Mouse (Mus musculus): Measurements from ENCODE around the gene Rdm1. TPM values are rescaled to one million over a fixed set of nuclear protein-coding genes. Genes with fewer than 3 reads are reported as not detected.
"Not testable (repeated sequence)": the region's sequence is repeated elsewhere in the genome, so short reads cannot be mapped to it uniquely, and the experiment has no call there.

Gene Rdm1
- polyA plus RNA-seq, 1 experiment from 2014 or later, result 38.5 TPM

DNA sequence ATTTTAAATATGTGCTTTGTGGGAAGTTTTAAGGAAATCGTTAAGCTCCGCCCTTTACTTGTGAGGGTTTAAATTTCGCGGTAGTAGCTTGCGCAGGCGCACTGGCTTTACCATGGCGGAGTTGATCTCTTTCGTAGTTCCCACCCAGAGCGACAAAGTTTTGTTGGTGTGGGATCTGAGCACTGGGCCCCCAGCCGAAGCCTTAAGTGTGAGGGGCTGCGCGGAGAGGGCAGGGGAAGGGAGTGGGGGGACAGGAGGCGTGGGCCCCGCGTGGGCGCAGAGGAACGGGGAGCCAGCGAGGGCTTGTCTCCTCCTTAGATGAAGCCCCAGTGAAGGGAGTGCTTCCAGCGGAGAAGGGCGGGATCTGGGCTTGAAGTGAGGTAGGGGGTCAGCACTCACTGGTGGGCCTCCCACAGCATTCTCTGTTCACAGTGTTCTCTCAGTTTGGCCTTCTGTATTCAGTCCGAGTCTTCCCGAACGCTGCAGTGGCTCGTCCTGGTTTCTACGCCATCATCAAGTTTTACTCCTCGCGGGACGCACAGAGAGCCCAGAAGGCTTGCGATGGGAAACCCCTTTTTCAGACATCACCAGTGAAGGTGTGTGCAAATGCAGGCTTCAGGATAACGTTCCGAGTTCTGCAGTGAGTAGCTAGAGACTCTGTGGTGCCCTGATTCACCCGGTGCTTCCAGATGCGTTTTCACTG is 1.0 kb downstream of the Rdm1 start:
- no peaks in the 10 kb centered on the region for H3K9me3 ChIP-seq (replicated peaks; ENCODE audit: control insufficient read depth, low read length)
- H3K27ac ChIP-seq (ENCODE audit: low read depth, low read length), result peak overlapping the region; percentile 88
- H3K4me2 ChIP-seq (ENCODE audit: low read length), result peak overlapping the region; percentile 79
- under 1% methylated on average over 33 of the region's 33 CpGs for WGBS
- H3K27me3 ChIP-seq (replicated peaks; ENCODE audit: control insufficient read depth, insufficient read depth, low read length), result no peaks in the 10 kb centered on the region
- H3K36me3 ChIP-seq (ENCODE audit: control insufficient read depth, insufficient read depth, low read length), result no peaks in the 10 kb centered on the region
- H3K4me1 ChIP-seq (ENCODE audit: control insufficient read depth, insufficient read depth, low read length), result no peaks in the 10 kb centered on the region
- peak overlapping the region; percentile 74 for H3K9ac ChIP-seq (ENCODE audit: low read length)
- peak; percentile 45 for ATAC-seq
- no peak for DNase-seq (ENCODE audit: low spot score)
- peak overlapping the region; percentile 45 for H3K4me3 ChIP-seq (ENCODE audit: low read depth, low read length)

- peak overlapping the region; percentile 45 for H3K4me3 ChIP-seq (ENCODE audit: low read depth, low read length)
- H3K9ac ChIP-seq (ENCODE audit: low read length), result peak overlapping the region; percentile 74
Observed at GRCm38 (mm10) chr11:101628733-101629417, 1.9 kb downstream of the Rdm1 start.

DNA sequence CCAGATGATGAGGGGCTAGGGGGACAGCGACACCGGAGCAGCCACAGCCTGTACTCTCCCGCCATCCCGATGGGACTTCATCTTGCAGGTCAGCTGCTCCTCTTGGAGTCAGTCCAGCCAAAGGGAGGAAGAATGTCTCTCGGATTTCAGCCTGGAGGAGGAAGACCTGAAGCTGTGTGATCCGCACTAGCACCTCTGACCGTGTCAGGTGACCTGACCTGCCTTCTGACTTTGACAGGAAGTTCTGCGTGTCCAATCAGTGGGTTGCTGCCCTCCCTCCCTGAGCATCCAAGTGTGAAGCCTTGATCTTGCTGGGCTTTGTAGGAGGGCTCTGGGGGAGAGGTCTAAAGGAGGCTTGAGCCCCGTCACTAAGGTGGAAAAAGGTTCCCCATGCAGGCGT is 8.7 kb downstream of the Rdm1 start:
- Histone ChIP-seq H3K9me3 (replicated peaks; ENCODE audit: control insufficient read depth, low read length) (no peaks in the 10 kb centered on the region), H3K36me3 (ENCODE audit: control insufficient read depth, insufficient read depth, low read length) (0 out of 2 replicates have a peak, but pooled peaks cover 6% of the 10 kb centered on the region), H3K4me3 (ENCODE audit: low read depth, low read length) (no peak overlapping the region), H3K4me1 (ENCODE audit: control insufficient read depth, insufficient read depth, low read length) (no peaks in the 10 kb centered on the region), H3K27ac (ENCODE audit: low read depth, low read length) (no peak overlapping the region), H3K27me3 (replicated peaks; ENCODE audit: control insufficient read depth, insufficient read depth, low read length) (no peaks in the 10 kb centered on the region), H3K4me2 (ENCODE audit: low read length) (no peak overlapping the region), H3K9ac (ENCODE audit: low read length) (no peak overlapping the region)
- ATAC-seq (no peak), DNase-seq (ENCODE audit: low spot score) (no peak)
- WGBS, result 88% methylated on average over 10 of the region's 10 CpGs

More at GRCm38 (mm10) chr11:101628733-101629417, 1.9 kb downstream of the Rdm1 start:
- H3K36me3 ChIP-seq (ENCODE audit: control insufficient read depth, insufficient read depth, low read length); H3K9me3 ChIP-seq (replicated peaks; ENCODE audit: control insufficient read depth, low read length); H3K27ac ChIP-seq (ENCODE audit: low read depth, low read length); H3K27me3 ChIP-seq (replicated peaks; ENCODE audit: control insufficient read depth, insufficient read depth, low read length); DNase-seq (ENCODE audit: low spot score); ATAC-seq; H3K4me1 ChIP-seq (ENCODE audit: control insufficient read depth, insufficient read depth, low read length): not testable (repeated sequence)
- WGBS, result 66% methylated on average over 4 of the region's 5 CpGs
- H3K4me2 ChIP-seq (ENCODE audit: low read length), result peak overlapping the region; percentile 79

- Histone ChIP-seq H3K36me3 (ENCODE audit: control insufficient read depth, insufficient read depth, low read length) (0 out of 2 replicates have a peak, but pooled peaks cover 6% of the 10 kb centered on the region), H3K4me3 (ENCODE audit: low read depth, low read length) (no peak overlapping the region), H3K4me2 (ENCODE audit: low read length) (no peak overlapping the region), H3K27ac (ENCODE audit: low read depth, low read length) (no peak overlapping the region), H3K9ac (ENCODE audit: low read length) (no peak overlapping the region), H3K27me3 (replicated peaks; ENCODE audit: control insufficient read depth, insufficient read depth, low read length) (no peaks in the 10 kb centered on the region), H3K4me1 (ENCODE audit: control insufficient read depth, insufficient read depth, low read length) (no peaks in the 10 kb centered on the region), H3K9me3 (replicated peaks; ENCODE audit: control insufficient read depth, low read length) (no peaks in the 10 kb centered on the region)
- WGBS, result 100% methylated on average over 4 of the region's 4 CpGs
- no peak for ATAC-seq
- DNase-seq (ENCODE audit: low spot score), result no peak
Observed at GRCm38 (mm10) chr11:101639761-101640160, 12.8 kb downstream of the Rdm1 start.

- H3K27ac ChIP-seq (ENCODE audit: low read depth, low read length), result peak overlapping the region; percentile 75
- DNase-seq (ENCODE audit: low spot score) (peak; percentile 81), ATAC-seq (peak; percentile 78)
- H3K4me2 ChIP-seq (ENCODE audit: low read length), result peak overlapping the region; percentile 47
- H3K36me3 ChIP-seq (ENCODE audit: control insufficient read depth, insufficient read depth, low read length); H3K27me3 ChIP-seq (replicated peaks; ENCODE audit: control insufficient read depth, insufficient read depth, low read length); H3K4me1 ChIP-seq (ENCODE audit: control insufficient read depth, insufficient read depth, low read length); H3K9me3 ChIP-seq (replicated peaks; ENCODE audit: control insufficient read depth, low read length): not testable (repeated sequence)
- WGBS, result 6% methylated on average over 49 of the region's 53 CpGs
- peak overlapping the region; percentile 24 for H3K4me3 ChIP-seq (ENCODE audit: low read depth, low read length)
- H3K9ac ChIP-seq (ENCODE audit: low read length), result peak overlapping the region; percentile 61
Observed at GRCm38 (mm10) chr11:101640857-101641709, 14.1 kb downstream of the Rdm1 start.

- H3K9me3 ChIP-seq (replicated peaks; ENCODE audit: control insufficient read depth, low read length); H3K4me1 ChIP-seq (ENCODE audit: control insufficient read depth, insufficient read depth, low read length); H3K36me3 ChIP-seq (ENCODE audit: control insufficient read depth, insufficient read depth, low read length); H3K4me3 ChIP-seq (ENCODE audit: low read depth, low read length); H3K27me3 ChIP-seq (replicated peaks; ENCODE audit: control insufficient read depth, insufficient read depth, low read length): not testable (repeated sequence)
- Histone ChIP-seq H3K9ac (ENCODE audit: low read length) (peak overlapping the region; percentile 61; the same call in 1 of the 2 replicates), H3K27ac (ENCODE audit: low read depth, low read length) (peak overlapping the region; percentile 75; the same call in 1 of the 2 replicates), H3K4me2 (ENCODE audit: low read length) (peak overlapping the region; percentile 47)
- peak; percentile 80 for ATAC-seq
- DNase-seq (ENCODE audit: low spot score), result peak; percentile 74
- 5% methylated on average over 13 of the region's 26 CpGs for WGBS
Observed at GRCm38 (mm10) chr11:101641710-101642642, 15.0 kb downstream of the Rdm1 start.

GRCm38 (mm10) chr11:101642931-101643330 is 15.9 kb downstream of the Rdm1 start:
- ATAC-seq (no peak), DNase-seq (ENCODE audit: low spot score) (no peak)
- no peak overlapping the region for H3K4me2 ChIP-seq (ENCODE audit: low read length)
- no peaks in the 10 kb centered on the region for H3K36me3 ChIP-seq (ENCODE audit: control insufficient read depth, insufficient read depth, low read length)
- no peaks in the 10 kb centered on the region for H3K9me3 ChIP-seq (replicated peaks; ENCODE audit: control insufficient read depth, low read length)
- H3K4me1 ChIP-seq (ENCODE audit: control insufficient read depth, insufficient read depth, low read length), result no peaks in the 10 kb centered on the region
- 37% methylated on average over 5 of the region's 5 CpGs for WGBS
- no peak overlapping the region for H3K27ac ChIP-seq (ENCODE audit: low read depth, low read length)
- no peak overlapping the region for H3K9ac ChIP-seq (ENCODE audit: low read length)
- no peaks in the 10 kb centered on the region for H3K27me3 ChIP-seq (replicated peaks; ENCODE audit: control insufficient read depth, insufficient read depth, low read length)
- H3K4me3 ChIP-seq (ENCODE audit: low read depth, low read length), result no peak overlapping the region

GRCm38 (mm10) chr11:101644591-101644990 is 17.6 kb downstream of the Rdm1 start:
- WGBS, result 64% methylated on average over 3 of the region's 3 CpGs
- Histone ChIP-seq H3K27ac (ENCODE audit: low read depth, low read length) (no peak overlapping the region), H3K27me3 (replicated peaks; ENCODE audit: control insufficient read depth, insufficient read depth, low read length) (no peaks in the 10 kb centered on the region), H3K36me3 (ENCODE audit: control insufficient read depth, insufficient read depth, low read length) (no peaks in the 10 kb centered on the region), H3K4me1 (ENCODE audit: control insufficient read depth, insufficient read depth, low read length) (no peaks in the 10 kb centered on the region), H3K9me3 (replicated peaks; ENCODE audit: control insufficient read depth, low read length) (no peaks in the 10 kb centered on the region), H3K4me2 (ENCODE audit: low read length) (no peak overlapping the region), H3K4me3 (ENCODE audit: low read depth, low read length) (no peak overlapping the region), H3K9ac (ENCODE audit: low read length) (no peak overlapping the region)
- DNase-seq (ENCODE audit: low spot score) (no peak), ATAC-seq (no peak)

All from forebrain, embryonic 14.5 days (tissue).